Mouse (Mus musculus): Measurements from ENCODE around the gene Scamp2.
A peak's percentile ranks its signal among the peaks of the same experiment; 100 is the strongest.

GRCm38 (mm10) chr9:57521056-57521911 is 39.5 kb upstream of the Scamp2 start, which contains the start of gene Cox5a:
- TF ChIP-seq CTCF (IDR thresholded peaks at IDR 0.05) (no peak), POLR2A (IDR thresholded peaks at IDR 0.05; ENCODE audit: insufficient read depth, low read depth, low read length) (peak; percentile 93), EP300 (IDR thresholded peaks at IDR 0.05; ENCODE audit: insufficient read depth, low read depth, low read length) (peak; percentile 75; the same call in 1 of the 2 replicates)

All from heart, adult 2 months (tissue).